Mouse (Mus musculus): ENCODE measurements at regions not wholly inside any gene's neighbourhood (a gene's known extent, or its start where the extent isn't known, plus 50 kb on each side); places are given as distances from the start of the nearest gene placed in this dataset.

DNA sequence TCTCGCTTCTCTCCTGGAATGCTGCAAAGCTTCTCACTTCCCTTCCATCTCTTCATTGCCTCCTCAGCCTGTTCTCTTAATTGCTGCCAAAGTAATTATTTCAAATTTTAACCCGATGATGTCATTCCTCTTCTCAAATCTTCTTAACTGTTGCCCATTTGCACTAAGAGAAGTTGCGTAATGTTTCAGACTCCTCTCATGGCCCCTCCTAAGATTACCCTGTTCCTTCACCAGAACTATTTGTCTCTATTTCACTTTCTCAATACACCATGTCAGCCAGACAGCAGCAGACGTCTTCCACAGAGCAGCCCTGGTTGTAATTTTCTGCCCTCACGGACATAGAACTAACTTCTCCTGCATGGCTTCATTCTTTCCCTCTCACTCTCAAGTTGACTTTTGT is 59.1 kb upstream of the Pkn2 start:
- ATAC-seq (ENCODE audit: insufficient read depth) (no peak), DNase-seq (ENCODE audit: low read depth in 3 of 3, low spot score in 3 of 3) (no peak)
- Histone ChIP-seq H3K9ac (replicated peaks) (no peak overlapping the region), H3K4me1 (replicated peaks; ENCODE audit: control insufficient read depth in 2 of 2, insufficient read depth in 2 of 2, low read length in 1 of 2) (0 out of 4 replicates have a peak, but pooled peaks cover 0 to 3% of the 10 kb centered on the region in 2 experiments), H3K36me3 (replicated peaks; ENCODE audit: control insufficient read depth, insufficient read depth, low read depth) (no peaks in the 10 kb centered on the region), H3K4me3 (ENCODE audit: insufficient read depth in 1 of 2, low read depth in 2 of 2, low read length in 2 of 2) (no peak overlapping the region), H3K4me2 (ENCODE audit: low read depth) (no peak overlapping the region), H3K9me3 (ENCODE audit: control insufficient read depth, low read length) (no peaks in the 10 kb centered on the region), H3K27ac (no peak overlapping the region), H3K27me3 (ENCODE audit: control insufficient read depth, insufficient read depth, low read length) (no peaks in the 10 kb centered on the region)
- TF ChIP-seq CTCF (IDR thresholded peaks at IDR 0.05; ENCODE audit: low read depth): no peak
- no peak for TF ChIP-seq EP300 (IDR thresholded peaks at IDR 0.05; ENCODE audit: low read depth)
- 62% methylated on average over 5 of the region's 5 CpGs for WGBS (ENCODE audit: insufficient replicate concordance)

DNA sequence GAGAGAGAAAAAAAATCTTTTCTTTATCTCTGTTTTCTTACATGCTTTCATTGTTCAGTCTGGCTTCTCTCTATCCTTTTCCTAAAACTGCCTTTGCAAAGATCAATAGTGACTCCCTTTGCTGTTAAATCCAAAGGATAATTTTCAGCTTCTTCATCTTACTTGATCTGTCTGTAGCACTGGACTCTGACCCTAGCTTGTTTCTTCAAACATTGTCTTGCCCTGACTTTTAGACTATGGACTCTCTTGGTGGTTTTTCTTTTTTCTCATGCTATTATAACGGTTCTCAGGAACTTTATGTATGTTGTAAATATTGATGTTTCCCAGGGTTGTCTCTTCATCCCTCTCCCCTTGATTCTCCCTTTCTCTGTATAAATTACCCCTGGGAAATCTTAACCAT is 58.0 kb upstream of the Pkn2 start:
- H3K27me3 ChIP-seq (ENCODE audit: control insufficient read depth, insufficient read depth, low read length): no peaks in the 10 kb centered on the region
- no peak overlapping the region for H3K4me3 ChIP-seq (ENCODE audit: insufficient read depth in 1 of 2, low read depth in 2 of 2, low read length in 2 of 2)
- H3K4me2 ChIP-seq (ENCODE audit: low read depth): no peak overlapping the region
- H3K9ac ChIP-seq (replicated peaks): no peak overlapping the region
- no peaks in the 10 kb centered on the region for H3K9me3 ChIP-seq (ENCODE audit: control insufficient read depth, low read length)
- no peak for TF ChIP-seq EP300 (IDR thresholded peaks at IDR 0.05; ENCODE audit: low read depth)
- TF ChIP-seq CTCF (IDR thresholded peaks at IDR 0.05; ENCODE audit: low read depth): no peak
- H3K27ac ChIP-seq: no peak overlapping the region
- no peaks in the 10 kb centered on the region for H3K36me3 ChIP-seq (replicated peaks; ENCODE audit: control insufficient read depth, insufficient read depth, low read depth)
- 62% methylated on average over 1 of the region's 1 CpGs for WGBS (ENCODE audit: insufficient replicate concordance)
- no peak for ATAC-seq (ENCODE audit: insufficient read depth)
- no peak for DNase-seq (ENCODE audit: low read depth in 3 of 3, low spot score in 3 of 3)
- 0 out of 4 replicates have a peak, but pooled peaks cover 0 to 3% of the 10 kb centered on the region in 2 experiments for H3K4me1 ChIP-seq (replicated peaks; ENCODE audit: control insufficient read depth in 2 of 2, insufficient read depth in 2 of 2, low read length in 1 of 2)

- no peaks in the 10 kb centered on the region for H3K27me3 ChIP-seq (ENCODE audit: control insufficient read depth, insufficient read depth, low read length)
- ATAC-seq (ENCODE audit: insufficient read depth): peak; percentile 52; the same call in 1 of the 2 replicates
- H3K4me2 ChIP-seq (ENCODE audit: low read depth): no peak overlapping the region
- no peak overlapping the region for H3K4me3 ChIP-seq (ENCODE audit: insufficient read depth in 1 of 2, low read depth in 2 of 2, low read length in 2 of 2)
- H3K9ac ChIP-seq (replicated peaks): no peak overlapping the region
- H3K27ac ChIP-seq: no peak overlapping the region
- no peak for DNase-seq (ENCODE audit: low read depth in 3 of 3, low spot score in 3 of 3)
- 0 out of 4 replicates have a peak, but pooled peaks cover 0 to 3% of the 10 kb centered on the region in 2 experiments for H3K4me1 ChIP-seq (replicated peaks; ENCODE audit: control insufficient read depth in 2 of 2, insufficient read depth in 2 of 2, low read length in 1 of 2)
- H3K36me3 ChIP-seq (replicated peaks; ENCODE audit: control insufficient read depth, insufficient read depth, low read depth): no peaks in the 10 kb centered on the region
- WGBS (ENCODE audit: insufficient replicate concordance): 18% methylated on average over 5 of the region's 5 CpGs
- TF ChIP-seq CTCF (IDR thresholded peaks at IDR 0.05; ENCODE audit: low read depth) (no peak), EP300 (IDR thresholded peaks at IDR 0.05; ENCODE audit: low read depth) (no peak)
- no peaks in the 10 kb centered on the region for H3K9me3 ChIP-seq (ENCODE audit: control insufficient read depth, low read length)
Observed at GRCm38 (mm10) chr3:142935949-142936348, 54.1 kb upstream of the Pkn2 start.

GRCm38 (mm10) chr3:142934326-142934725 is 52.5 kb upstream of the Pkn2 start:
- TF ChIP-seq EP300 (IDR thresholded peaks at IDR 0.05; ENCODE audit: low read depth) (no peak), CTCF (IDR thresholded peaks at IDR 0.05; ENCODE audit: low read depth) (no peak)
- Histone ChIP-seq H3K4me2 (ENCODE audit: low read depth) (no peak overlapping the region), H3K4me3 (ENCODE audit: insufficient read depth in 1 of 2, low read depth in 2 of 2, low read length in 2 of 2) (no peak overlapping the region), H3K27ac (no peak overlapping the region), H3K27me3 (ENCODE audit: control insufficient read depth, insufficient read depth, low read length) (no peaks in the 10 kb centered on the region), H3K4me1 (replicated peaks; ENCODE audit: control insufficient read depth in 2 of 2, insufficient read depth in 2 of 2, low read length in 1 of 2) (0 out of 4 replicates have a peak, but pooled peaks cover 0 to 3% of the 10 kb centered on the region in 2 experiments), H3K9me3 (ENCODE audit: control insufficient read depth, low read length) (no peaks in the 10 kb centered on the region), H3K9ac (replicated peaks) (no peak overlapping the region), H3K36me3 (replicated peaks; ENCODE audit: control insufficient read depth, insufficient read depth, low read depth) (no peaks in the 10 kb centered on the region)
- WGBS (ENCODE audit: insufficient replicate concordance): 66% methylated on average over 5 of the region's 5 CpGs
- no peak for DNase-seq (ENCODE audit: low read depth in 3 of 3, low spot score in 3 of 3)
- ATAC-seq (ENCODE audit: insufficient read depth): no peak

DNA sequence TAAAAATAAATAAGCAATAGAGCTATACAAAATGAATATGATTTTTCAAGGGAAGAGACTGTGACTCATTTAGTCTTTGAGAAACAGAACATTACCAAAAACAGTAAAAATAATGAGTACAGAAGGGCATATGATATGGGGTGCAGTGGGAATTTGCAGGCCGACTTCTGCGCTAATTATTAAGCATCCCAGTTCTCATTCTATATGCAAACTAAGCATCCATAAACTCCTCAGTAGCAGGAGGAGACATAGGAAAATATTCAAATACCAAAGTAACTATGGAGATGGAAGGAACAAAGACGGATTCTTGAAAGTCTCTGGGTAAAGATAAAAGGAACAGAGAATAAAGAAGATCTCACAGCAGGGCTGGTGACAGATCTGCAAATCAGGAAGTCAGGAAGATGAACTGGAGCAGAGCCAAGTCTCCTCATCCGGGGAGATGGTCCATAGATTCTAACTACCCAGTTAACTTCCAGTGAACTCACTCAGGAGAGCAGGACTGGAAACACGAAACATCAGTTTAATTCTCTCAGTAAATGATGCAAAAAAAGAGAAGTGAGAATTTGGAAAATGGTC is 52.0 kb upstream of the Pkn2 start:
- Histone ChIP-seq H3K27ac (no peak overlapping the region), H3K4me1 (replicated peaks; ENCODE audit: control insufficient read depth in 2 of 2, insufficient read depth in 2 of 2, low read length in 1 of 2) (0 out of 4 replicates have a peak, but pooled peaks cover 0 to 3% of the 10 kb centered on the region in 2 experiments), H3K9me3 (ENCODE audit: control insufficient read depth, low read length) (no peaks in the 10 kb centered on the region), H3K27me3 (ENCODE audit: control insufficient read depth, insufficient read depth, low read length) (no peaks in the 10 kb centered on the region), H3K4me3 (ENCODE audit: insufficient read depth in 1 of 2, low read depth in 2 of 2, low read length in 2 of 2) (no peak overlapping the region), H3K9ac (replicated peaks) (no peak overlapping the region), H3K36me3 (replicated peaks; ENCODE audit: control insufficient read depth, insufficient read depth, low read depth) (no peaks in the 10 kb centered on the region), H3K4me2 (ENCODE audit: low read depth) (no peak overlapping the region)
- TF ChIP-seq EP300 (IDR thresholded peaks at IDR 0.05; ENCODE audit: low read depth) (no peak), CTCF (IDR thresholded peaks at IDR 0.05; ENCODE audit: low read depth) (no peak)
- WGBS (ENCODE audit: insufficient replicate concordance): 58% methylated on average over 5 of the region's 5 CpGs
- DNase-seq (ENCODE audit: low read depth in 3 of 3, low spot score in 3 of 3): no peak
- ATAC-seq (ENCODE audit: insufficient read depth): no peak
